In genomic region chr14:121192394-121192793, GRCm38 (mm10) we compare ENCODE assay signal across 13 mouse cellular contexts.
DNase-seq lines count a peak whose midpoint lies in the region; ATAC-seq and TF ChIP-seq lines count a peak whose summit lies in the region.
"Had no signal": no experiment of that assay in that cellular context is flagged by ENCODE, and none has a peak within 500 bp of the region (broad histone marks: within the 10 kb centered on the region; RNA-seq: fewer than 3 reads in every experiment).

No protein-coding gene starts in this region.

- no peak overlapping the region for H3K4me3 ChIP-seq in embryonic facial prominence, embryonic 12.5 days
- H3K4me3 ChIP-seq in embryonic facial prominence, embryonic 10.5 days, result no peak overlapping the region
- H3K4me3 ChIP-seq in lung, embryonic 14.5 days (ENCODE audit: low read depth, low read length), result no peak overlapping the region
- H3K4me3 ChIP-seq in forebrain, postnatal 0 days (ENCODE audit: low read depth, low read length), result no peak overlapping the region
- no peak overlapping the region for H3K4me3 ChIP-seq in stomach, embryonic 14.5 days (ENCODE audit: low read depth, low read length)
- H3K4me3 ChIP-seq: liver, embryonic 15.5 days had no signal

- H3K27ac ChIP-seq in embryonic facial prominence, embryonic 12.5 days, result peak overlapping the region; percentile 51
- no peak overlapping the region for H3K27ac ChIP-seq in embryonic facial prominence, embryonic 10.5 days (replicated peaks)
- H3K27ac ChIP-seq in lung, embryonic 14.5 days (ENCODE audit: low read depth), result peak overlapping the region; percentile 67; the same call in 1 of the 2 replicates
- peak overlapping the region; percentile 76; the same call in 1 of the 2 replicates for H3K27ac ChIP-seq in forebrain, postnatal 0 days (ENCODE audit: low read depth, low read length)
- peak overlapping the region; percentile 72; the same call in 1 of the 2 replicates for H3K27ac ChIP-seq in stomach, embryonic 14.5 days (ENCODE audit: low read length)
- H3K27ac ChIP-seq: liver, embryonic 15.5 days had no signal

- H3K4me1 ChIP-seq in embryonic facial prominence, embryonic 12.5 days, result peaks cover 15% of the 10 kb centered on the region
- H3K4me1 ChIP-seq in embryonic facial prominence, embryonic 10.5 days, result 0 out of 2 replicates have a peak, but pooled peaks cover 4% of the 10 kb centered on the region
- peaks cover 6% of the 10 kb centered on the region; the same call in 1 of the 2 replicates for H3K4me1 ChIP-seq in lung, embryonic 14.5 days (ENCODE audit: insufficient read depth)
- H3K4me1 ChIP-seq in forebrain, postnatal 0 days (ENCODE audit: insufficient read depth), result peaks cover 8% of the 10 kb centered on the region; the same call in 1 of the 2 replicates
- peaks cover 16% of the 10 kb centered on the region; the same call in 1 of the 2 replicates for H3K4me1 ChIP-seq in stomach, embryonic 14.5 days (ENCODE audit: control insufficient read depth, insufficient read depth, low read length)

- H3K36me3 ChIP-seq in embryonic facial prominence, embryonic 12.5 days, result 0 out of 2 replicates have a peak, but pooled peaks cover 12% of the 10 kb centered on the region
- peaks cover 62% of the 10 kb centered on the region for H3K36me3 ChIP-seq in embryonic facial prominence, embryonic 10.5 days (replicated peaks)
- no peaks in the 10 kb centered on the region for H3K36me3 ChIP-seq in lung, embryonic 14.5 days (ENCODE audit: insufficient read depth)
- no peaks in the 10 kb centered on the region; the same call in 1 of the 2 replicates for H3K36me3 ChIP-seq in forebrain, postnatal 0 days (ENCODE audit: insufficient read depth)
- no peaks in the 10 kb centered on the region for H3K36me3 ChIP-seq in stomach, embryonic 14.5 days (ENCODE audit: control insufficient read depth, insufficient read depth, low read length)
- H3K36me3 ChIP-seq: liver, embryonic 15.5 days had no signal

- WGBS in embryonic facial prominence, embryonic 12.5 days, result 71% methylated on average over 5 of the region's 5 CpGs
- WGBS in embryonic facial prominence, embryonic 10.5 days, result 81% methylated on average over 5 of the region's 5 CpGs
- WGBS in lung, embryonic 14.5 days, result 43% methylated on average over 5 of the region's 5 CpGs
- WGBS in forebrain, postnatal 0 days, result 44% methylated on average over 5 of the region's 5 CpGs
- WGBS in stomach, embryonic 14.5 days, result 49% methylated on average over 5 of the region's 5 CpGs

- no peak overlapping the region for H3K4me2 ChIP-seq in embryonic facial prominence, embryonic 12.5 days (replicated peaks)
- no peak overlapping the region for H3K4me2 ChIP-seq in lung, embryonic 14.5 days
- H3K4me2 ChIP-seq in forebrain, postnatal 0 days (ENCODE audit: low read depth), result no peak overlapping the region
- no peak overlapping the region for H3K4me2 ChIP-seq in stomach, embryonic 14.5 days (replicated peaks; ENCODE audit: low read depth, low read length)
- H3K4me2 ChIP-seq: liver, embryonic 15.5 days had no signal

- ATAC-seq in embryonic facial prominence, embryonic 12.5 days (ENCODE audit: insufficient number of reproducible peaks, insufficient read depth, low FRiP score, low TSS enrichment), result no peak
- no peak for ATAC-seq in lung, embryonic 14.5 days (ENCODE audit: insufficient read depth)
- ATAC-seq in forebrain, postnatal 0 days, result no peak
- ATAC-seq in stomach, embryonic 14.5 days (ENCODE audit: insufficient number of reproducible peaks, insufficient read depth, low FRiP score, low read depth), result no peak

- no peak overlapping the region for H3K9ac ChIP-seq in embryonic facial prominence, embryonic 12.5 days
- H3K9ac ChIP-seq in lung, embryonic 14.5 days, result no peak overlapping the region
- H3K9ac ChIP-seq in forebrain, postnatal 0 days, result no peak overlapping the region
- no peak overlapping the region for H3K9ac ChIP-seq in stomach, embryonic 14.5 days (replicated peaks; ENCODE audit: low read depth, low read length)
- H3K9ac ChIP-seq: liver, embryonic 15.5 days had no signal

- H3K27me3 ChIP-seq in embryonic facial prominence, embryonic 12.5 days, result no peaks in the 10 kb centered on the region
- no peaks in the 10 kb centered on the region for H3K27me3 ChIP-seq in embryonic facial prominence, embryonic 10.5 days (replicated peaks; ENCODE audit: low read depth, poor library complexity, severe bottlenecking)
- no peaks in the 10 kb centered on the region for H3K27me3 ChIP-seq in lung, embryonic 14.5 days (ENCODE audit: insufficient read depth, low read length)
- no peaks in the 10 kb centered on the region for H3K27me3 ChIP-seq in forebrain, postnatal 0 days (ENCODE audit: insufficient read depth, low read length)
- no peaks in the 10 kb centered on the region for H3K27me3 ChIP-seq in stomach, embryonic 14.5 days (ENCODE audit: control insufficient read depth, insufficient read depth, low read length)
- H3K27me3 ChIP-seq: liver, embryonic 15.5 days had no signal

- H3K9me3 ChIP-seq in embryonic facial prominence, embryonic 12.5 days, result no peaks in the 10 kb centered on the region
- H3K9me3 ChIP-seq in embryonic facial prominence, embryonic 10.5 days, result peaks cover 17% of the 10 kb centered on the region; the same call in 1 of the 2 replicates
- H3K9me3 ChIP-seq in lung, embryonic 14.5 days (ENCODE audit: low read depth, low read length), result peaks cover 8% of the 10 kb centered on the region; the same call in 1 of the 2 replicates
- H3K9me3 ChIP-seq in forebrain, postnatal 0 days (ENCODE audit: low read length), result no peaks in the 10 kb centered on the region
- peaks cover 8% of the 10 kb centered on the region for H3K9me3 ChIP-seq in stomach, embryonic 14.5 days (ENCODE audit: control insufficient read depth, low read depth, low read length)
- H3K9me3 ChIP-seq: liver, embryonic 15.5 days had no signal

- no peak for DNase-seq in embryonic facial prominence, embryonic 10.5 days (ENCODE audit: low spot score)
- DNase-seq in lung, embryonic 14.5 days, result no peak
- DNase-seq in lung, postnatal 36 days, result no peak
- DNase-seq in forebrain, postnatal 0 days, result no peak
- no peak for DNase-seq in layer of hippocampus, adult 18-20 months (ENCODE audit: low spot score in 2 of 2)
- DNase-seq in spleen, postnatal 10 days (ENCODE audit: low spot score in 2 of 2), result no peak
- DNase-seq: cerebellum, postnatal 14 days; kidney, adult 9 months; layer of hippocampus, postnatal 36 days; thymus, postnatal 14 days had no signal

- no peak for TF ChIP-seq CTCF in lung, embryonic 14.5 days (IDR thresholded peaks at IDR 0.05; ENCODE audit: low read depth)
- no peak for TF ChIP-seq CTCF in forebrain, postnatal 0 days (IDR thresholded peaks at IDR 0.05; ENCODE audit: low read depth)
